Mouse (Mus musculus): ENCODE results near the gene Epb41l2.

DNA sequence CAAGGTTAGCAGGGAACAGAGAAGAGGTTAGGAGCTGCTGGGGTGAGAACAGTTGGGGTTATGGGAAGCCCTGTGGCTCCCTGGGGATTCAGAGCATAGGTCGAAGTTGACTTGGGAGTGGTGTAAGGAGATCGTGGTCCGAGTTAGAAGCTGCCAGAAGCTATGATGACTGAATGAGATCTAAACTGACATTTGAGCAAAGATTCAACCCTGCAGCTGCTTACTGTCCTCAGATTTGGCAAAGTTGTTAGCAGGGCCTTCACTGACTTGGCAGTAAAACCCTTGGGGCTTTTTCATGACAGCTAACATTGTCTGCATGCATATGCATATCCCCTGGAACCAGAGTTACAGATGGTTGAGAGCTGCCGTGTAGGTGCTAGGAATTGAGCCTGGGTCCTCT lies 166.6 kb downstream of the Epb41l2 start:
- no peak for TF ChIP-seq CTCF (IDR thresholded peaks at IDR 0.05; ENCODE audit: extremely low read depth, insufficient read depth, low read length)
- TF ChIP-seq POLR2A (IDR thresholded peaks at IDR 0.05; ENCODE audit: extremely low read depth, insufficient read depth, low read length): no peak
